Mouse (Mus musculus): Measurements from ENCODE around the gene Rinl. TPM values are rescaled to one million over a fixed set of nuclear protein-coding genes. Genes with fewer than 3 reads are reported as not detected.

Rinl gene
- polyA plus RNA-seq, 1 experiment, result 0.09 TPM

GRCm38 (mm10) chr7:28818861-28819452 lies 30.2 kb downstream of the Rinl start:
- TF ChIP-seq MAX (IDR thresholded peaks at IDR 0.05) (no peak), FOSL1 (IDR thresholded peaks at IDR 0.05; ENCODE audit: insufficient read depth, low read length, poor library complexity, severe bottlenecking) (no peak), MYOG (IDR thresholded peaks at IDR 0.05; ENCODE audit: control insufficient read depth, extremely low read depth, insufficient read length) (no peak), MYOD1 (IDR thresholded peaks at IDR 0.05; ENCODE audit: control insufficient read depth, insufficient read length, low read depth) (no peak), USF1 (IDR thresholded peaks at IDR 0.05; ENCODE audit: low read depth) (no peak), CTCF (IDR thresholded peaks at IDR 0.05; ENCODE audit: control insufficient read depth, insufficient read depth, insufficient read length) (no peak), CEBPB (IDR thresholded peaks at IDR 0.05; ENCODE audit: low read depth) (no peak)
- Histone ChIP-seq H3ac (ENCODE audit: control insufficient read depth, insufficient read length, low read depth) (no peak overlapping the region), H3K79me3 (ENCODE audit: low read depth) (peaks cover 49% of the 10 kb centered on the region), H3K27me3 (ENCODE audit: control insufficient read depth, insufficient read depth, insufficient read length) (no peaks in the 10 kb centered on the region), H3K4me3 (ENCODE audit: insufficient read depth, poor library complexity, severe bottlenecking) (no peak overlapping the region), H3K79me2 (ENCODE audit: control insufficient read depth, insufficient read depth) (peaks cover 52% of the 10 kb centered on the region), H3K36me3 (ENCODE audit: control insufficient read depth, insufficient read depth) (peaks cover 90% of the 10 kb centered on the region)

GRCm38 (mm10) chr7:28819571-28819970 lies 30.8 kb downstream of the Rinl start:
- Histone ChIP-seq H3K79me3 (ENCODE audit: low read depth) (peaks cover 43% of the 10 kb centered on the region), H3K79me2 (ENCODE audit: control insufficient read depth, insufficient read depth) (peaks cover 46% of the 10 kb centered on the region), H3K4me3 (ENCODE audit: insufficient read depth, poor library complexity, severe bottlenecking) (no peak overlapping the region), H3K36me3 (ENCODE audit: control insufficient read depth, insufficient read depth) (peaks cover 83% of the 10 kb centered on the region), H3ac (ENCODE audit: control insufficient read depth, insufficient read length, low read depth) (no peak overlapping the region), H3K27me3 (ENCODE audit: control insufficient read depth, insufficient read depth, insufficient read length) (no peaks in the 10 kb centered on the region)
- TF ChIP-seq MAX (IDR thresholded peaks at IDR 0.05) (no peak), FOSL1 (IDR thresholded peaks at IDR 0.05; ENCODE audit: insufficient read depth, low read length, poor library complexity, severe bottlenecking) (no peak), MYOD1 (IDR thresholded peaks at IDR 0.05; ENCODE audit: control insufficient read depth, insufficient read length, low read depth) (no peak), USF1 (IDR thresholded peaks at IDR 0.05; ENCODE audit: low read depth) (no peak), MYOG (IDR thresholded peaks at IDR 0.05; ENCODE audit: control insufficient read depth, extremely low read depth, insufficient read length) (no peak), CTCF (IDR thresholded peaks at IDR 0.05; ENCODE audit: control insufficient read depth, insufficient read depth, insufficient read length) (no peak)

GRCm38 (mm10) chr7:28820358-28821260 lies 31.8 kb downstream of the Rinl start:
- Histone ChIP-seq H3ac (ENCODE audit: control insufficient read depth, insufficient read length, low read depth) (no peak overlapping the region), H3K4me3 (ENCODE audit: insufficient read depth, poor library complexity, severe bottlenecking) (no peak overlapping the region), H3K79me2 (ENCODE audit: control insufficient read depth, insufficient read depth) (peaks cover 35% of the 10 kb centered on the region), H3K27me3 (ENCODE audit: control insufficient read depth, insufficient read depth, insufficient read length) (no peaks in the 10 kb centered on the region), H3K79me3 (ENCODE audit: low read depth) (peaks cover 33% of the 10 kb centered on the region), H3K36me3 (ENCODE audit: control insufficient read depth, insufficient read depth) (peaks cover 73% of the 10 kb centered on the region)
- no peak for TF ChIP-seq CEBPB (IDR thresholded peaks at IDR 0.05; ENCODE audit: low read depth)
- TF ChIP-seq CTCF (IDR thresholded peaks at IDR 0.05; ENCODE audit: control insufficient read depth, insufficient read depth, insufficient read length), result no peak
- no peak for TF ChIP-seq MYOG (IDR thresholded peaks at IDR 0.05; ENCODE audit: control insufficient read depth, extremely low read depth, insufficient read length)
- no peak for TF ChIP-seq FOSL1 (IDR thresholded peaks at IDR 0.05; ENCODE audit: insufficient read depth, low read length, poor library complexity, severe bottlenecking)
- no peak for TF ChIP-seq USF1 (IDR thresholded peaks at IDR 0.05; ENCODE audit: low read depth)
- no peak for TF ChIP-seq MYOD1 (IDR thresholded peaks at IDR 0.05; ENCODE audit: control insufficient read depth, insufficient read length, low read depth)
- no peak for TF ChIP-seq MAX (IDR thresholded peaks at IDR 0.05)

- H3K36me3 ChIP-seq (ENCODE audit: control insufficient read depth, insufficient read depth), result peaks cover 66% of the 10 kb centered on the region
- TF ChIP-seq MYOD1 (IDR thresholded peaks at IDR 0.05; ENCODE audit: control insufficient read depth, insufficient read length, low read depth), result peak; percentile 43
- no peak for TF ChIP-seq FOSL1 (IDR thresholded peaks at IDR 0.05; ENCODE audit: insufficient read depth, low read length, poor library complexity, severe bottlenecking)
- peak overlapping the region; percentile 13 for H3ac ChIP-seq (ENCODE audit: control insufficient read depth, insufficient read length, low read depth)
- H3K79me3 ChIP-seq (ENCODE audit: low read depth), result peaks cover 26% of the 10 kb centered on the region
- H3K79me2 ChIP-seq (ENCODE audit: control insufficient read depth, insufficient read depth), result peaks cover 28% of the 10 kb centered on the region
- no peaks in the 10 kb centered on the region for H3K27me3 ChIP-seq (ENCODE audit: control insufficient read depth, insufficient read depth, insufficient read length)
- no peak overlapping the region for H3K4me3 ChIP-seq (ENCODE audit: insufficient read depth, poor library complexity, severe bottlenecking)
Observed at GRCm38 (mm10) chr7:28821261-28821831, 32.6 kb downstream of the Rinl start.

GRCm38 (mm10) chr7:28822556-28822955 lies 33.8 kb downstream of the Rinl start:
- Histone ChIP-seq H3K4me3 (ENCODE audit: insufficient read depth, poor library complexity, severe bottlenecking) (no peak overlapping the region), H3K36me3 (ENCODE audit: control insufficient read depth, insufficient read depth) (peaks cover 54% of the 10 kb centered on the region), H3K79me2 (ENCODE audit: control insufficient read depth, insufficient read depth) (peaks cover 16% of the 10 kb centered on the region), H3K27me3 (ENCODE audit: control insufficient read depth, insufficient read depth, insufficient read length) (no peaks in the 10 kb centered on the region), H3K79me3 (ENCODE audit: low read depth) (peaks cover 15% of the 10 kb centered on the region), H3ac (ENCODE audit: control insufficient read depth, insufficient read length, low read depth) (no peak overlapping the region)
- TF ChIP-seq MYOG (IDR thresholded peaks at IDR 0.05; ENCODE audit: control insufficient read depth, extremely low read depth, insufficient read length) (no peak), CTCF (IDR thresholded peaks at IDR 0.05; ENCODE audit: control insufficient read depth, insufficient read depth, insufficient read length) (no peak), MAX (IDR thresholded peaks at IDR 0.05) (no peak), CEBPB (IDR thresholded peaks at IDR 0.05; ENCODE audit: low read depth) (no peak), FOSL1 (IDR thresholded peaks at IDR 0.05; ENCODE audit: insufficient read depth, low read length, poor library complexity, severe bottlenecking) (no peak), USF1 (IDR thresholded peaks at IDR 0.05; ENCODE audit: low read depth) (no peak), MYOD1 (IDR thresholded peaks at IDR 0.05; ENCODE audit: control insufficient read depth, insufficient read length, low read depth) (no peak)

Measured in C2C12 (cell line).